Mouse (Mus musculus) bone marrow macrophage, adult 2 months (primary cell): Measurements from ENCODE around the gene Wdr26.

Experiments
- CTCF ChIP-seq: IDR thresholded peaks from 2 replicates; pipeline ENCODE4 v1.5.1; 2012; ENCODE audit warnings: low read depth, mild to moderate bottlenecking, low read length, moderate library complexity
- POLR2A ChIP-seq: IDR thresholded peaks from 2 replicates; pipeline ENCODE4 v1.6.1; 2012; ENCODE audit warnings: mild to moderate bottlenecking, low read depth, low read length, borderline replicate concordance

- TF ChIP-seq POLR2A = no peak
- no peak for TF ChIP-seq CTCF
Observed at GRCm38 (mm10) chr1:181131915-181132314, 79.9 kb downstream of the Wdr26 start.
